In the genomic region with DNA sequence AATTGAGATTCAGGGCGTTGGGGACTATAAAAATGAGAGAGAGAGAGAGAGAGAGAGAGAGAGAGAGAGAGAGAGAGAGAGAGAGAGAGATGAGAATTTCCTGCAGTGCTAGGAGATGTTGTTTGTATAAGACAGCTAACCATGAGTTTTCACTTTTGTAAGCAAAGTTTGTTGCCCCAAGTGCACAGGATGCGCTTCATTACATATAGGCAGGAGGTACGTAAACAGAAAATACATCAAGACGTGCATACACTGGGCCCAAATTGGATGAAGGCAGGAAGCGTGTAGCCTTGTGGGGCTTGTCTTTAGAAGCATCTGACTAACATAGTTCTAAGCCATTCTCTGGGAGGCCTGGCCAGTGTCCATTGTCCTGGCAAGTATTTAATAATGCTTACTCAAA, we compare ENCODE assay signal across 14 mouse cellular contexts. TPM values are rescaled to one million over a fixed set of nuclear protein-coding genes. Genes with fewer than 3 reads are reported as not detected.
"Had no signal": no experiment of that assay in that cellular context is flagged by ENCODE, and none has a peak within 500 bp of the region (broad histone marks: within the 10 kb centered on the region; RNA-seq: fewer than 3 reads in every experiment).

No protein-coding gene starts in this region.

- ATAC-seq: intestine, postnatal 0 days; lung, postnatal 0 days; midbrain, embryonic 13.5 days had no signal

- H3K27ac ChIP-seq: left cerebral cortex, adult 2 months; limb, embryonic 10.5 days; liver, embryonic 15.5 days; midbrain, embryonic 13.5 days; neural tube, embryonic 12.5 days had no signal

- DNase-seq: kidney, postnatal 10 days; lung, adult 2 months; lung, postnatal 36 days; retina, postnatal 1 day; right cerebral cortex, postnatal 4 days; spleen, adult 18-20 months had no signal

- H3K4me1 ChIP-seq: liver, embryonic 15.5 days; neural tube, embryonic 12.5 days had no signal

- H3K36me3 ChIP-seq: limb, embryonic 10.5 days; liver, embryonic 15.5 days; midbrain, embryonic 13.5 days; neural tube, embryonic 12.5 days had no signal

- H3K4me3 ChIP-seq: left cerebral cortex, adult 2 months; limb, embryonic 10.5 days; liver, embryonic 15.5 days; midbrain, embryonic 13.5 days; myocyte; neural tube, embryonic 12.5 days had no signal

- H3K27me3 ChIP-seq: liver, embryonic 15.5 days; midbrain, embryonic 13.5 days; neural tube, embryonic 12.5 days had no signal

RNA-seq across cellular contexts. Expression of a gene that starts 25.3 kb away (rescaled TPM):
- polyA plus RNA-seq: myocyte had no signal
